Comparison of ENCODE assay signal across 8 mouse cellular contexts in genomic region chr4:132268871-132269739, GRCm38 (mm10). TPM values are rescaled to one million over a fixed set of nuclear protein-coding genes. Genes with fewer than 3 reads are reported as not detected.
DNase-seq lines count a peak whose midpoint lies in the region; ATAC-seq lines count a peak whose summit lies in the region.

No protein-coding gene starts in this region.

- no peak overlapping the region for H3K9ac ChIP-seq in embryonic facial prominence, embryonic 12.5 days
- no peak overlapping the region for H3K9ac ChIP-seq in liver, embryonic 11.5 days (ENCODE audit: low read depth, low read length)
- H3K9ac ChIP-seq in stomach, embryonic 15.5 days: no peak overlapping the region

- peak; percentile 90 for DNase-seq in heart, adult 11 months
- DNase-seq in heart, adult 18-20 months: no peak
- DNase-seq in A20 (ENCODE audit: low read depth, low spot score): peak; percentile 80
- DNase-seq in liver, embryonic 11.5 days (ENCODE audit: low spot score): no peak
- no peak for DNase-seq in cerebellum, postnatal 4 days (ENCODE audit: low spot score in 2 of 2)
- no peak for DNase-seq in heart, postnatal 14 days

- intact Hi-C loops in heart, postnatal 14 days (cut with DNase I): no loop called here

- H3K36me3 ChIP-seq in embryonic facial prominence, embryonic 12.5 days: no peaks in the 10 kb centered on the region
- H3K36me3 ChIP-seq in liver, embryonic 11.5 days (ENCODE audit: control insufficient read depth, insufficient read depth, low read length): no peaks in the 10 kb centered on the region
- no peaks in the 10 kb centered on the region for H3K36me3 ChIP-seq in stomach, embryonic 15.5 days

- H3K4me2 ChIP-seq in embryonic facial prominence, embryonic 12.5 days (replicated peaks): no peak overlapping the region
- peak overlapping the region; percentile 14; the same call in 1 of the 2 replicates for H3K4me2 ChIP-seq in liver, embryonic 11.5 days
- no peak overlapping the region for H3K4me2 ChIP-seq in stomach, embryonic 15.5 days

- no peaks in the 10 kb centered on the region for H3K9me3 ChIP-seq in embryonic facial prominence, embryonic 12.5 days
- H3K9me3 ChIP-seq in liver, embryonic 11.5 days (ENCODE audit: control insufficient read depth, low read length): no peaks in the 10 kb centered on the region
- H3K9me3 ChIP-seq in stomach, embryonic 15.5 days: no peaks in the 10 kb centered on the region

- 12% methylated on average over 6 of the region's 6 CpGs for WGBS in embryonic facial prominence, embryonic 12.5 days
- 11% methylated on average over 6 of the region's 6 CpGs for WGBS in liver, embryonic 11.5 days
- 8% methylated on average over 6 of the region's 6 CpGs for WGBS in stomach, embryonic 15.5 days

- H3K4me1 ChIP-seq in embryonic facial prominence, embryonic 12.5 days: peaks cover 5% of the 10 kb centered on the region; the same call in 1 of the 2 replicates
- H3K4me1 ChIP-seq in liver, embryonic 11.5 days (replicated peaks; ENCODE audit: control insufficient read depth, insufficient read depth, low read length): peaks cover 7% of the 10 kb centered on the region
- peaks cover 10% of the 10 kb centered on the region; the same call in 1 of the 2 replicates for H3K4me1 ChIP-seq in stomach, embryonic 15.5 days

- H3K27me3 ChIP-seq in embryonic facial prominence, embryonic 12.5 days: no peaks in the 10 kb centered on the region
- H3K27me3 ChIP-seq in liver, embryonic 11.5 days (replicated peaks; ENCODE audit: control insufficient read depth, insufficient read depth, low read length): no peaks in the 10 kb centered on the region
- no peaks in the 10 kb centered on the region for H3K27me3 ChIP-seq in stomach, embryonic 15.5 days (replicated peaks)

- H3K27ac ChIP-seq in embryonic facial prominence, embryonic 12.5 days: peak overlapping the region; percentile 67
- H3K27ac ChIP-seq in liver, embryonic 11.5 days (ENCODE audit: low read depth, low read length): 0 out of 2 replicates have a peak overlapping the region, but pooled peaks have one; percentile 11
- peak overlapping the region; percentile 97 for H3K27ac ChIP-seq in stomach, embryonic 15.5 days

- ATAC-seq in embryonic facial prominence, embryonic 12.5 days (ENCODE audit: insufficient number of reproducible peaks, insufficient read depth, low FRiP score, low TSS enrichment): no peak
- no peak for ATAC-seq in liver, embryonic 11.5 days (replicated peaks; ENCODE audit: low FRiP score)
- ATAC-seq in stomach, embryonic 15.5 days (ENCODE audit: insufficient read depth, low FRiP score, low read depth): no peak

- H3K4me3 ChIP-seq in embryonic facial prominence, embryonic 12.5 days: no peak overlapping the region
- H3K4me3 ChIP-seq in liver, embryonic 11.5 days (ENCODE audit: low read depth, low read length): no peak overlapping the region
- no peak overlapping the region; the same call in 1 of the 2 replicates for H3K4me3 ChIP-seq in stomach, embryonic 15.5 days (replicated peaks)

RNA-seq across cellular contexts. Expression of gene Taf12, which starts 5.1 kb away (rescaled TPM):
- total RNA-seq in heart, adult 18-20 months (2021): 10 to 100 TPM; 31.7 to 32.9 TPM
- polyA plus RNA-seq in embryonic facial prominence, embryonic 12.5 days (2016; fragmentation: Nextera tagmentation; extraction: Ambion mirVana): 51.7 and 54.3 TPM in 2 replicates
- 80.2 and 83.8 TPM in 2 replicates for polyA plus RNA-seq in liver, embryonic 11.5 days (2014; fragmentation: Nextera tagmentation; extraction: Ambion mirVana)
- polyA plus RNA-seq in stomach, embryonic 15.5 days (2015; fragmentation: Nextera tagmentation; extraction: Ambion mirVana): 38.4 and 43.0 TPM in 2 replicates
- 10 to 100 TPM; 25.8 to 27.7 TPM for total RNA-seq in heart, postnatal 14 days (2021)

RNA-seq across cellular contexts. Expression of gene Gmeb1, which starts 7.7 kb away (rescaled TPM):
- 1 to 10 TPM; 9.1 to 9.4 TPM for total RNA-seq in heart, adult 18-20 months (2021)
- 43.0 and 43.3 TPM in 2 replicates for polyA plus RNA-seq in embryonic facial prominence, embryonic 12.5 days (2016; fragmentation: Nextera tagmentation; extraction: Ambion mirVana)
- 25.4 and 26.8 TPM in 2 replicates for polyA plus RNA-seq in liver, embryonic 11.5 days (2014; fragmentation: Nextera tagmentation; extraction: Ambion mirVana)
- polyA plus RNA-seq in stomach, embryonic 15.5 days (2015; fragmentation: Nextera tagmentation; extraction: Ambion mirVana): 30.1 and 30.3 TPM in 2 replicates
- 10 to 100 TPM; 12.7 to 13.9 TPM for total RNA-seq in heart, postnatal 14 days (2021)

RNA-seq across cellular contexts. Expression of gene Rab42, which starts 34.1 kb away (rescaled TPM):
- 1 to 10 TPM in 1 of 2 experiments, under 1 TPM in 1; 0.84 to 1.2 TPM for total RNA-seq in heart, adult 18-20 months (2021)
- polyA plus RNA-seq in embryonic facial prominence, embryonic 12.5 days (2016; fragmentation: Nextera tagmentation; extraction: Ambion mirVana): 1.4 and 1.8 TPM in 2 replicates
- 0.75 and 1.5 TPM in 2 replicates for polyA plus RNA-seq in liver, embryonic 11.5 days (2014; fragmentation: Nextera tagmentation; extraction: Ambion mirVana)
- 1.8 and 2.4 TPM in 2 replicates for polyA plus RNA-seq in stomach, embryonic 15.5 days (2015; fragmentation: Nextera tagmentation; extraction: Ambion mirVana)
- under 1 TPM; 0.39 to 0.76 TPM for total RNA-seq in heart, postnatal 14 days (2021)

RNA-seq across cellular contexts. Expression of gene Ythdf2, which starts 57.0 kb away (rescaled TPM):
- 10 to 100 TPM; 26.7 to 30.8 TPM for total RNA-seq in heart, adult 18-20 months (2021)
- 131 and 140 TPM in 2 replicates for polyA plus RNA-seq in embryonic facial prominence, embryonic 12.5 days (2016; fragmentation: Nextera tagmentation; extraction: Ambion mirVana)
- 82.6 and 87.3 TPM in 2 replicates for polyA plus RNA-seq in liver, embryonic 11.5 days (2014; fragmentation: Nextera tagmentation; extraction: Ambion mirVana)
- polyA plus RNA-seq in stomach, embryonic 15.5 days (2015; fragmentation: Nextera tagmentation; extraction: Ambion mirVana): 73.3 and 79.5 TPM in 2 replicates
- 10 to 100 TPM; 30.6 to 34.6 TPM for total RNA-seq in heart, postnatal 14 days (2021)

Comparison
In these comparisons a context has a peak if more than half of its experiments do, and no peak if none do; other contexts are left out.
1. DNase-seq: peak in heart, adult 11 months (single experiment) and A20 (single experiment); none in heart, adult 18-20 months (0 of 2), liver, embryonic 11.5 days (single experiment), cerebellum, postnatal 4 days (0 of 2) and heart, postnatal 14 days (0 of 2).
2. H3K27ac ChIP-seq: peak in every context shown above with its lines; median percentile 97 in stomach, embryonic 15.5 days; 67 in embryonic facial prominence, embryonic 12.5 days; 11 in liver, embryonic 11.5 days.